Mouse (Mus musculus) kidney, adult 2 months (tissue): Measurements from ENCODE around the gene Coro2b. TPM values are rescaled to one million over a fixed set of nuclear protein-coding genes. Genes with fewer than 3 reads are reported as not detected.

Experiments
- DNase-seq: peaks from one replicate; pipeline ENCODE4 v3.0.0; 2021
- H3K27ac ChIP-seq: fragments of 200-500 bp; 2 replicates; pipeline ENCODE4 v1.5.1; 2012; ENCODE audit warnings: low read depth, low read length, control low read depth, inconsistent platforms; ENCODE audit not compliant: insufficient read depth
- H3K27me3 ChIP-seq: fragments of 200-500 bp; replicated peaks from 2 replicates; pipeline ENCODE4 v1.6.1; 2012; ENCODE audit warnings: mild to moderate bottlenecking, moderate library complexity, low read length, inconsistent platforms; ENCODE audit not compliant: control insufficient read depth, insufficient read depth
- H3K36me3 ChIP-seq: fragments of 200-500 bp; 2 replicates; pipeline ENCODE4 v1.6.1; 2012; ENCODE audit warnings: mild to moderate bottlenecking, moderate library complexity, low read length, inconsistent platforms; ENCODE audit not compliant: control insufficient read depth, insufficient read depth
- H3K4me1 ChIP-seq: fragments of 200-500 bp; 2 replicates; pipeline ENCODE4 v1.6.1; 2011; ENCODE audit warnings: low read length; ENCODE audit not compliant: control insufficient read depth, insufficient read depth
- H3K4me3 ChIP-seq: fragments of 200-500 bp; 2 replicates; pipeline ENCODE4 v1.5.1; 2011; ENCODE audit warnings: mild to moderate bottlenecking, low read depth, low read length, control low read depth; ENCODE audit not compliant: insufficient read depth
- CTCF ChIP-seq: fragments of 200-500 bp; conservative IDR thresholded peaks from 2 replicates; pipeline ENCODE4 v1.5.1; 2011; ENCODE audit warnings: low read depth, mild to moderate bottlenecking, control low read depth, low read length, moderate library complexity, mixed read lengths; ENCODE audit not compliant: insufficient read depth, insufficient read length
- POLR2A ChIP-seq: fragments of 200-500 bp; IDR thresholded peaks from one replicate; pipeline ENCODE4 v1.6.1; 2011; ENCODE audit warnings: low read depth, low read length, control low read depth
- WGBS: fragments of 180-500 bp; shearing (Covaris S2); methylation state at CpG from one replicate; pipeline ENCODE4 v1.1.7; 2018; 5-methylcytosine and 5-hydroxymethylcytosine counted together
- polyA plus RNA-seq: library from polyadenylated mRNA; depleted of rRNA; stranded (reverse); fragments of >200 nt; gene quantifications from 2 replicates; pipeline ENCODE4 v1.2.3, GENCODE M21; 2012

Coro2b gene
- polyA plus RNA-seq, 1 experiment: 9.8 TPM

- H3K4me3 ChIP-seq: no peak overlapping the region
- no peak for TF ChIP-seq POLR2A
- no peak for TF ChIP-seq CTCF
- H3K27ac ChIP-seq: peak overlapping the region; percentile 76
- DNase-seq: peak; percentile 83
- no peaks in the 10 kb centered on the region for H3K4me1 ChIP-seq
- 65% methylated on average over 5 of the region's 5 CpGs for WGBS
- no peaks in the 10 kb centered on the region for H3K27me3 ChIP-seq
- H3K36me3 ChIP-seq: no peaks in the 10 kb centered on the region
Observed at GRCm38 (mm10) chr9:62522211-62522610, 14.6 kb downstream of the Coro2b start.

GRCm38 (mm10) chr9:62521541-62521940 is 15.3 kb downstream of the Coro2b start:
- TF ChIP-seq POLR2A (no peak), CTCF (no peak)
- Histone ChIP-seq H3K27ac (peak overlapping the region; percentile 61), H3K36me3 (no peaks in the 10 kb centered on the region), H3K27me3 (no peaks in the 10 kb centered on the region), H3K4me3 (no peak overlapping the region), H3K4me1 (no peaks in the 10 kb centered on the region)
- DNase-seq: peak; percentile 29
- 39% methylated on average over 9 of the region's 9 CpGs for WGBS

GRCm38 (mm10) chr9:62520933-62521332 is 15.9 kb downstream of the Coro2b start:
- TF ChIP-seq CTCF (no peak), POLR2A (no peak)
- H3K4me1 ChIP-seq: no peaks in the 10 kb centered on the region
- peak overlapping the region; percentile 61 for H3K27ac ChIP-seq
- no peak overlapping the region for H3K4me3 ChIP-seq
- 54% methylated on average over 9 of the region's 9 CpGs for WGBS
- H3K27me3 ChIP-seq: no peaks in the 10 kb centered on the region
- DNase-seq: no peak
- no peaks in the 10 kb centered on the region for H3K36me3 ChIP-seq

GRCm38 (mm10) chr9:62519787-62520503 is 16.9 kb downstream of the Coro2b start:
- 87% methylated on average over 15 of the region's 15 CpGs for WGBS
- Histone ChIP-seq H3K27me3 (no peaks in the 10 kb centered on the region), H3K4me1 (no peaks in the 10 kb centered on the region), H3K4me3 (no peak overlapping the region), H3K36me3 (no peaks in the 10 kb centered on the region), H3K27ac (no peak overlapping the region)
- no peak for DNase-seq
- TF ChIP-seq POLR2A (no peak), CTCF (no peak)

- WGBS: 89% methylated on average over 10 of the region's 10 CpGs
- no peak for TF ChIP-seq POLR2A
- no peak for TF ChIP-seq CTCF
Observed at GRCm38 (mm10) chr9:62519334-62519733, 17.5 kb downstream of the Coro2b start.

GRCm38 (mm10) chr9:62518572-62518971 is 18.3 kb downstream of the Coro2b start:
- no peaks in the 10 kb centered on the region for H3K27me3 ChIP-seq
- no peaks in the 10 kb centered on the region for H3K4me1 ChIP-seq
- H3K4me3 ChIP-seq: no peak overlapping the region
- H3K27ac ChIP-seq: no peak overlapping the region
- TF ChIP-seq POLR2A: no peak
- TF ChIP-seq CTCF: no peak
- no peak for DNase-seq
- WGBS: 74% methylated on average over 4 of the region's 4 CpGs
- H3K36me3 ChIP-seq: no peaks in the 10 kb centered on the region

More at GRCm38 (mm10) chr9:62519334-62519733, 17.5 kb downstream of the Coro2b start:
- Histone ChIP-seq H3K27me3 (no peaks in the 10 kb centered on the region), H3K4me1 (no peaks in the 10 kb centered on the region), H3K36me3 (no peaks in the 10 kb centered on the region), H3K4me3 (no peak overlapping the region), H3K27ac (no peak overlapping the region)
- DNase-seq: no peak

GRCm38 (mm10) chr9:62517112-62517957 is 19.5 kb downstream of the Coro2b start:
- 71% methylated on average over 6 of the region's 6 CpGs for WGBS
- no peak overlapping the region for H3K4me3 ChIP-seq
- TF ChIP-seq CTCF (no peak), POLR2A (no peak)
- H3K27me3 ChIP-seq: no peaks in the 10 kb centered on the region
- no peaks in the 10 kb centered on the region for H3K36me3 ChIP-seq
- peak; percentile 10 for DNase-seq
- no peak overlapping the region for H3K27ac ChIP-seq
- no peaks in the 10 kb centered on the region for H3K4me1 ChIP-seq
